Mouse (Mus musculus) retina, postnatal 1 day (tissue): ENCODE measurements at regions not wholly inside any gene's neighbourhood (a gene's known extent, or its start where the extent isn't known, plus 50 kb on each side); places are given as distances from the start of the nearest gene placed in this dataset.

ENCODE experiments used
- DNase-seq: peaks from one replicate; pipeline ENCODE4 v3.0.0-alpha.2; 2012

DNA sequence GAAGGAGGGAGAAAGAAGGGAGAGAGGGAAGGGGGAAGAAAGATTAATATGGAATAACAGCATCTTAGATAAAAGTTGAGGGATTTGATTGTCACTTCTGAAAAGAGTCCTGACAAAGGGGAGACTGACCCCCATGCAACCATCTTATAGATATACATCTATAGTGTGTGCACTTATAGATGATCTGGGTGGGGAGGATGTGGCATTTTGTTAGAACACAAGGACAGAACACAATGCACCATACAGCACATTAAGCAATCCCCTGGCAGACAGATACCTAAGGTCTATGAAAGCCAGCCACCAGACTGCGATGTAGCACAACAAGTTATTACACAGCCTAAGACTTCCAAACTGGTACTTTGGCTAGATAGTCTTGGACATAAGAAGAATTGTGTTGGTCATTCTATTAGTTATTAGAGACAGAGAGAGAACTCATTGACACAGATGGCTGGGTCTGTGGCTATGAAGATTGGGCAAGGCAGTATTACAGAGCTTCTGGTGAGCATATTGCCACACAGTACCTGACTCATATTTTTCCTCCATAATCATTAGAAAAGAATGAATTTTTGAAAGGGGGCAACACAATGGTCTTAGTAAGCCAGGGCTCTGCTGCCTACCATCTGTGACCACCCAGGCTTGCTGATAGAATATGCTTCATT is 126.3 kb upstream of the Itgb1 start:
- no peak for DNase-seq

GRCm38 (mm10) chr8:128560418-128560817 is 125.0 kb upstream of the Itgb1 start:
- DNase-seq: no peak

- DNase-seq: no peak
These were observed 124.4 kb upstream of the Itgb1 start for GRCm38 (mm10) chr8:128561016-128561415.

GRCm38 (mm10) chr8:128562625-128563024 is 122.8 kb upstream of the Itgb1 start:
- DNase-seq: no peak

DNA sequence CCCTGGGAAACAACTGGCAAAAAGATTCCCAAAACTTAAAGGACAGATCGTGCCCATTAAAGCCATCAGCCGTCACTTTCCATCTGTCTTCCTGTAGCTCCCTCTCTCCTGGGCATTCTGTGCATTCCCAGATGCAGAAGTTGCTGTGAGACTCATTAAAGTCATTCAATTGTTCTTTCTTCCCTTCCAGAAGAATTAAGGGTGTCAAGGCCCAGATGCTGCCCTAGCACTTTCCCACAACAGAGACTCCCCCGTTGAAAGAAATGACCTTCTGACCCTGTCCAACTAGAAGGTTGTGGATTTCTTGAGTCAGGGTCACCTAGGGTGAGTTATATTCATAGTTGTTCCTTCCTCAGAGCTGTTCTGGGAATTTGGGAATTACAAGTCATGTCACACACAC is 121.7 kb upstream of the Itgb1 start:
- no peak for DNase-seq

DNA sequence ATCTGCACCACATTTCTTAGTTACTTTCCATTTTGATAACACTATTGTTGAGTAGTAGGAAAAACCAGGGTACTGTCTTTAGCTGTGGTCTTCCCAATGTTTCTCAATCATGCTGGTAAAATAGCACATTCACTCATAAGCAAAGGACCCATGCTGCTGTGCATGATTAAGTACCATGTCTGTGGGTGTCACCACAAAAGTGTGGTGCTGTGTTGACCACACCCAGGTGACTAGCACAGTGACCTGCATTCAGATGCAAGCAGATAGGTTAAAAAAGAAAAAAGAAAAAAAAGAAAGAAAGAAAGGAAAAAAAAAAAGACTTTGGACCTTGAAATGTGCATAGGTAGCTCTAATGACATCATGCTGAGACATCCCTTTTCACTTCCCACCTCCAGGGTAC is 113.2 kb upstream of the Itgb1 start:
- DNase-seq: no peak

DNA sequence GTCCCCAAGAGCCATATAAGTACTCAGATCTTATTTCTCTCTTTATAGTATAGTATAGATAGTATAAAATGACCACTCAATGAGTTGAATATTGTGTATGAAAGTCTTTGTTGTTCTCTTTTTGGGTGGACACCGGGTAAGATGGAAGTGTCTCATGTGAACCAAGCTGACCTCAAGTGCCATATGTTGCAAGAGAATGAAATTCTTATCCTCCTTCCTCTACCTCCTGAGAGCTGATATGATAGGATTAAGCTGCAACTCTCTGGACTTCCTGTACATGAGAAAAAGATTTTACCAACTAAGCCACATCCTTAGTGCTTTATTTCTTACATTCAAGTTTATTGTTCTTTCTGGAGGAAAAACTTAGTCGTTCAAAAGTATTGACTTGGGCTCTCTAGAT is 91.3 kb upstream of the Itgb1 start:
- DNase-seq: no peak

GRCm38 (mm10) chr8:128594780-128595179 is 90.7 kb upstream of the Itgb1 start:
- peak; percentile 11 for DNase-seq

- DNase-seq: no peak
These were observed 79.9 kb upstream of the Itgb1 start for GRCm38 (mm10) chr8:128605588-128605987.

DNA sequence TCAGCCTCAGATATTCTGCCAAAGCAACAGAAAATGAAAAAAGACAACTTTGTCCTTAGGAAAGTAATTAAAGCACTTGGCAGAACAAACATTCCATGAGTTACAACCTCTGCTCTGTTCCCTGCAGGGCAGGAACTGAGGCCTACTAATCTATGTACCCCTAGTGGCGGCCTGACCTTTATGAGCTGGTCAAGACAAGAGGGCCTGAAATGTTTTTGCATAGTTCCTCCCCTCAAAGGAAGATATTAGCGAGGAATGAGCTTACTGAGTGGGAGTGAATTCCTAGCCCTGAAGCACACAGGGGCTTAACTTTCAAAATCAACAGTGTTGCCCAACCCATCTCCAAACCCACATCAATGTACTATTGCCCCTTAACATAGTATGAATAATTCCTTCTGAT is 76.6 kb upstream of the Itgb1 start:
- no peak for DNase-seq

DNA sequence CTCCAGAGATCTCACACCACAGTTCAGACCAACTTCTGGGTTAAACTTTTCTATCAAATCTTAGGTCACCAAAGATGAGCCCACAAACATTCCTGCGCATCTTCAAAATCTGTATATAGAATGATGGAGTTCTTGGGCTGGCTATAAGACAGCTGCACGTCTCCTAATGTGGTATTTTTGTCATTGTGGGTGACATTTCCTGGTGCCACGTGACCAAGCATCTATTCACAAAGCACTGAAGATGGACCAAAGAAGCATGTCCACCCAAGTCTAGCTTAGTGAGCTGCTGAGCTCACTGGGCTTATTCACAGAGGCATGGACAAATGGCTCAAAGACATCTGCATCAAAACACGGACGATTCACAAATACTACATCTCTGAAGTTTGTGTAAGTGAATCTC is 72.8 kb upstream of the Itgb1 start:
- DNase-seq: no peak

GRCm38 (mm10) chr8:128617854-128618253 is 67.6 kb upstream of the Itgb1 start:
- no peak for DNase-seq

DNA sequence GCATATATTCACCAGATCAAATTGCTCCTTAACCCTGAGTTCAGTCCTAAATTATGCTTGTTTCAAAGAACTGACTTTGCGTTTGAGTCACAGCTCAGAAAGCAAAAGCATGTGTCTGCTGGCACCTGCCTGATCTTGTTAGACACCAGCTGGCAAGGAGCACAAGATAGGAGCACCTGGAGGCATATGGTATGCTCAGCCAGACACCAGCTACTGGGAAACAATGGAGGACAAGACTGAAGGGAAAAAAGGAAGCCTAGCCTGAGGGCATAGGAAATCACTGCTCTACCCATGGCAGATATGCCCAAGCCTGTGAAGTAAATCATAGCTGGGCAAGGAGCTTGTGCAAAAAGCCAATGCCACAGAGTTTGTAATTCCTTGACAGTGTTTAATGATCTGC is 66.4 kb upstream of the Itgb1 start:
- DNase-seq: peak; percentile 3
